Mouse (Mus musculus) liver, adult (tissue): ENCODE data around the gene Tmem39a.

Source experiments
- GATA4 ChIP-seq: IDR thresholded peaks from 2 replicates; pipeline ENCODE4 v1.6.1; 2014; ENCODE audit warnings: mild to moderate bottlenecking, low read length; ENCODE audit not compliant: insufficient replicate concordance

Tmem39a gene

DNA sequence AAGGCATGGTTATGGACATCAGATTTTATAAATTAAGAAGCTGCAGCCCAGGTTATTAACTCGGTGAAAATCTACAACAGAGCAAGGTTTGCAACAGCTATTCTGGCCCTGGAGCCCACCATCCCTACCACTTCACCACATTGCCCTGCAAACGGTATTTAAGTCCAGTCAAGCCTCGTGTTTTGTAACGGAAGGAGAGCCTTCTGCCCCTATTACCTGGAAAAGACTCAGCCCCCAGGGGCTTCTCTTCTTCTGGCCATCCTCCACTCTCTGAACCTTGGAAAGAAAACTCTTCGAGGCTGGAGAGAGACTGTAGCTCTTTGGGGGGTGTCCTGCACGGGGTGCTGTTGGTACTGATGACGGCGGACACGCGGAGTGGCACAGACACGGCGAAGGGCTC lies 50.2 kb downstream of the Tmem39a start:
- TF ChIP-seq GATA4: no peak

DNA sequence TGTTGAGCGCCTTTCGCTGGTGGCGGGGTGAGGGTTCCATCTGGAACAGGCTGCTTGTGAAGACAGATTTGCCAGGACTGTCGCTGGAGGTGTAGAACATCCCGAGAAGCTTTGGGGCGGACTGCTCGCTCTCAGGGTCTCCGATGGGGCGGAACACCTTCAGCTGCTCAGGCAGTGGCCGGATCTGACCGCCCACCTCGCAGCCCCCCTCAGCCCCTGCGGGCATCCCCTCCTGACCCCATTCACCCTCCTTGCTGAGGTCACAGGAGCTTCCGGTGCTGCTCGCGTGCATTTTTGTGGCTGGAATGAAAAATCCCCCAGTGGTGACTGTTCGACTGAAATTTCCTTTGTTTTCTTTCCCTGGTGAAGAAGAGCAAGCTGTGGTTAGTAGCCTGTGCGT lies 50.6 kb downstream of the Tmem39a start:
- TF ChIP-seq GATA4: no peak

GRCm38 (mm10) chr16:38612646-38613045 lies 54.1 kb downstream of the Tmem39a start:
- no peak for TF ChIP-seq GATA4

DNA sequence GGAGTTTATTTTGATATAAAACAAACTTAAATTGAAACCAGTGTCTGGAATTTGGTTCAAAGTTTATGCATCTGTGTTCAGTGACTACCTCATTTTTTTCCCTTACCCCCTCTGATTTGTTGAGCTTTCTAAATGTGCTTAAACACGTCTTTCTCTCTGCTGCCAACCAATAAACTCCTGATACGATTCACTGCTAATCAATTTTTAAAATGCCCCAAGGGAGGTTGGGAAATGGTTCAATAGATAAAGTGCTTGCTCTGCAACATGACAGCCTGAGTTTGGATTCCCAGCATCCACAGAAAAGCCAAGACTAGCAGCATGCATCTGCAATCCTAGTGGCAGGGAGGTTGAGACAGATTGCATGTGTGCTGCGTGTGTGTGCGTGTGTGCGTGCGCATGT lies 55.1 kb downstream of the Tmem39a start:
- no peak for TF ChIP-seq GATA4

DNA sequence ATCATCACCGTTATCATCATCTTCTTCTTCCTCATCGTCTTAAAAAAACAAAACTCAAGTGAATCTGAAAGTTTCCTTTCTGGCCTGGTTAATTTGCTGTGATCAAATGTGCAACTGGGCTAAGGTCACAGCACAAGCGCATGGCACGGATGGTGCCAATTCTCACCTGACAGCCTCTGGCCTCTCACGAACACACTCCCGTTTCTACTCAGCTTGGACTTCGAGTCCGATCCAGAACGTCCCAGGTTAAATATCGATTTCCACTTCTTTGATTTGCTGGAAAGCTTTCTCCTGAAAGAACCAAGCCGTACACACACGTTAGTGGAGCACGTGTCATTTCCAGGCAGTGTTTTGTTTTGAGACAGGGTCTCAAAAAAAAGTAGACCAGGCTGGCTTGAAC lies 59.5 kb downstream of the Tmem39a start:
- TF ChIP-seq GATA4: no peak

GRCm38 (mm10) chr16:38619054-38619453 lies 60.6 kb downstream of the Tmem39a start:
- no peak for TF ChIP-seq GATA4

DNA sequence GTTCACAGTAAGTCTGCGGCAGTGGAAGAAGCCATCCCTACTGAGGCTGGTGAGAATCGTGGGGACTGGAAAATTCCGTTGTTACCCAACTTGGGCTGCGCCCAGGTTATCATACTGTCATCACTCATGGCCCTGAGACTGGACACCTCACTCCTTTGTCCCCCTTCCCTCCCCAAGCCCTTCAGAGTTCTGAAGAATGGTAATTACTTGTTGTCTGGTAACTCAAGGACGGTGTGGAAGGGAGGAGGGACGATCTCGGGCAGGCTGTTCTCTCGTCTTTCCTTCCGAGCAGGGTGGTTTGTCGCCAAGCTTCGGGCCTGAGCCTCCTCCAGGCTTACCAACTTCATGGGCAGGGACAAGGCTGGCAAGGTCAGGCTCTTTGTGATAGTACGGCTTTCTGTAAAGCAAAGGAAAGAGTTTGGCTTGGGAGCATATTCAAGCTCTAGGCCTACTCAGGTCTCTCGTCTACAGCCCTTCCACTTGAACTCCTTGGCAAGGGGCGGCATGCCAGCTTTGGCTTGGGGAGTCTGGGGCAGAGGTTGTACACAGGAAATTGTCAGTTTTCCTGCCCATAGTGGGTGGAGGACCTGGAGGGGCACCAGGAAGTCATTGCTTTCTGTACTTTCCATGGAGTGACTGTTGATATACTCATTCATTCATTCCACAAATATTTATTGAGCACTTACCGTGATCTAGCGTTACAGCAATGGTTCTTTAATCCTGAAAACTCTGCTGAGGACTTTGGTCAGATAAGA lies 62.4 kb downstream of the Tmem39a start:
- no peak for TF ChIP-seq GATA4

- no peak for TF ChIP-seq GATA4
Observed at GRCm38 (mm10) chr16:38622283-38622682, 63.8 kb downstream of the Tmem39a start.

GRCm38 (mm10) chr16:38624303-38624702 lies 65.8 kb downstream of the Tmem39a start:
- no peak for TF ChIP-seq GATA4

GRCm38 (mm10) chr16:38625411-38625810 lies 66.9 kb downstream of the Tmem39a start:
- no peak for TF ChIP-seq GATA4

GRCm38 (mm10) chr16:38625811-38626369 lies 67.4 kb downstream of the Tmem39a start:
- TF ChIP-seq GATA4: peak; percentile 99

GRCm38 (mm10) chr16:38632147-38632546 lies 73.6 kb downstream of the Tmem39a start:
- no peak for TF ChIP-seq GATA4

DNA sequence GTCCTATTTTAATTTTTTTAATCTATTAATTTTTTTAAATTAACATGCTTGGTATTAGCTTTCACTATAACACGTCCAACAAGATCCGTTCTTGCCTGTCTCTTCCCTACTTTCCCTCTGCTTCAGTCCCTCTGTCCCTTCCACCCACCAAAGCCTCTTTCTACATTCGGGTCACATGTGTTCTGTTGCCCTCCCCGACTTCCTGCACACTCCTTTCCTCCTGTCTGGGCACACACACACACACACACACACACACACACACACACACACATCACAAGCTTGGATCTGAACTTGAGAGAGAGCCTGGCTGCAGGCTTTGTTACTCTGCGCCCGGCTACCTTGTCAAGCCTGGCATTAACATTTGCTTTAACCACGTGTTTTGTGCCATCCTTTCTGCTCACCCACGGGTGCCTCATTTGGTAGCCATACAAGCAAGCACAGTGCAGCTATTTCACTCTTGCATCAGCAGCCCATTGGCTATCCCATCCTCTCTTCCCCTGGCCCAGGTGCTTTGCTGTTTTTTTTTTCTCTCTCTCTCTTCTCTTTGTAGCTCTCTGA lies 77.4 kb downstream of the Tmem39a start:
- no peak for TF ChIP-seq GATA4

DNA sequence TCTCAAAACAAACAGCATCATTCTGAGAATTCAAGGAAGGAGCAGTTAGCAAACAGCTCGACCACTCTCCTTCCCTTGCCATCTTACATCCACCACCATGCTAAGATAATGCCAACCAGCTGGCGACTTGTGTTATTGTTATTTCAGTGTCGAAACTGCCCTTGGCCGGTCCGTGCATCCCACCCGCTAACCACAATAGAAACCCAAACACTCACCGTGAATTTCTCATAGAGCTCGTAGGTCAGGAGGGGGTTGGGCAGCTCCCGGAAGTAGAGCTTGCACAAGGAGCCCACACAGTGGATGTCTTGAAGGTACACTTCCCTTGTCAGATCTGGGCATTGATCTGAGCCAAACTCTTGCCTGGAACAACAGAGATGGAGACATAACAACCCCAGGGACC lies 78.2 kb downstream of the Tmem39a start:
- no peak for TF ChIP-seq GATA4

DNA sequence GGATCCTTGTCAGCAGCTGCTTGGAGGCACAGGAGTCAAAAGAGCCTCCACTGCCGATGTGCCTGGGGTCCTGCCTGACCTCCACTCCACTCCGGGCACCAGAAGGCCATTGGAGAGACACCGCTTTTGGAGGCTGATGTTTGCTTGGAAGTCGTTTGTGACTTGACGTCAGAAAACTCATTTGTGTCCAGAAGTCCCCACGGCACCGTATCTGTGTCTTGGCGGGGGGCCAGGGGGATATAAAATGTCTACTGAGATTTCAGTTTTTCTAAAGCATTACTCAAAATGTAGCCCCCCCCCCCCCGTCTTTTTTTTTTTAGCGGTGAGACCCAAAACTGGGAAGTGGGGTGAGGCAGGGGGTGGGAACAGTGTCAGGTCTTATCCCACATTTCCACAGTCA lies 78.6 kb downstream of the Tmem39a start:
- no peak for TF ChIP-seq GATA4
